Mouse (Mus musculus): ENCODE measurements at regions not wholly inside any gene's neighbourhood (a gene's known extent, or its start where the extent isn't known, plus 50 kb on each side); places are given as distances from the start of the nearest gene placed in this dataset.

GRCm38 (mm10) chr13:59880055-59880454, 57.1 kb upstream of the Tut7 start:
- H3K4me2 ChIP-seq (ENCODE audit: low read depth, low read length, poor library complexity, severe bottlenecking): no peak overlapping the region
- peak; percentile 4; the same call in 1 of the 2 replicates for TF ChIP-seq CTCF (IDR thresholded peaks at IDR 0.05)
- no peak overlapping the region for H3K27ac ChIP-seq (ENCODE audit: low read depth, low read length)
- H3K9me3 ChIP-seq (ENCODE audit: low read length): no peaks in the 10 kb centered on the region
- WGBS: 60% methylated on average over 3 of the region's 3 CpGs
- ATAC-seq (ENCODE audit: low FRiP score): no peak
- H3K36me3 ChIP-seq (ENCODE audit: insufficient read depth, low read length): no peaks in the 10 kb centered on the region
- no peaks in the 10 kb centered on the region for H3K27me3 ChIP-seq (ENCODE audit: insufficient read depth, low read length)
- no peak overlapping the region for H3K4me3 ChIP-seq (ENCODE audit: low read depth, low read length)
- H3K9ac ChIP-seq (replicated peaks; ENCODE audit: low read length, poor library complexity, severe bottlenecking): no peak overlapping the region
- no peak for DNase-seq (ENCODE audit: low spot score)
- H3K4me1 ChIP-seq (ENCODE audit: insufficient read depth, low read length): peaks cover 7% of the 10 kb centered on the region; the same call in 1 of the 2 replicates

DNA sequence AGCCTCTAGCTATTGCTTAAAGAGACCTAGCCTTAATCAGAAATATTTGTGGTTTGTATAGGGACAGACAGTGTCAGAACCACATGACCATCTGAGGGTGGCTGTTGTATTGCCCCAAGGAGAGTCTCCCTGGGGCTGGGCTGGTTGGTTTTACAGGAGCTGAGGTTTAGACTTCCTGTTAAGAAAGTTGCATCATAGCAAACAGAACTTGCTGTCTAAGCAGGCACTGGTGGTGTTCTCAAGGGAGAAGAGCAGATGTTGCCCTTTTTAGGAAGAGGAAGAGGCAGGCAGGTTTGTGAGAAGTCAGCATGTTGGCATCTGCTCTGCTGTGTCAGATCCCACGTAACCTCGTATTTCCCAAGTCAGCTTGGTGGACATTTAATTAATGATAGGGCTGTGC, 52.7 kb upstream of the Tut7 start:
- 58% methylated on average over 2 of the region's 2 CpGs for WGBS
- no peak for DNase-seq (ENCODE audit: low spot score)

GRCm38 (mm10) chr13:59874137-59874931, 51.4 kb upstream of the Tut7 start:
- ATAC-seq (ENCODE audit: low FRiP score) (no peak), DNase-seq (ENCODE audit: low spot score) (no peak)
- TF ChIP-seq CTCF (IDR thresholded peaks at IDR 0.05): no peak
- H3K36me3 ChIP-seq (ENCODE audit: insufficient read depth, low read length): no peaks in the 10 kb centered on the region
- H3K4me3 ChIP-seq (ENCODE audit: low read depth, low read length): no peak overlapping the region
- H3K4me1 ChIP-seq (ENCODE audit: insufficient read depth, low read length): no peaks in the 10 kb centered on the region
- H3K9me3 ChIP-seq (ENCODE audit: low read length): no peaks in the 10 kb centered on the region
- no peak overlapping the region for H3K4me2 ChIP-seq (ENCODE audit: low read depth, low read length, poor library complexity, severe bottlenecking)
- WGBS: 80% methylated on average over 7 of the region's 7 CpGs
- H3K27me3 ChIP-seq (ENCODE audit: insufficient read depth, low read length): no peaks in the 10 kb centered on the region
- H3K9ac ChIP-seq (replicated peaks; ENCODE audit: low read length, poor library complexity, severe bottlenecking): no peak overlapping the region
- H3K27ac ChIP-seq (ENCODE audit: low read depth, low read length): no peak overlapping the region

More for the DNA sequence above, 52.7 kb upstream of the Tut7 start:
- no peak for ATAC-seq (ENCODE audit: low FRiP score)
- Histone ChIP-seq H3K36me3 (ENCODE audit: insufficient read depth, low read length) (no peaks in the 10 kb centered on the region), H3K9ac (replicated peaks; ENCODE audit: low read length, poor library complexity, severe bottlenecking) (no peak overlapping the region), H3K4me1 (ENCODE audit: insufficient read depth, low read length) (peaks cover 4% of the 10 kb centered on the region; the same call in 1 of the 2 replicates), H3K9me3 (ENCODE audit: low read length) (no peaks in the 10 kb centered on the region), H3K4me3 (ENCODE audit: low read depth, low read length) (no peak overlapping the region), H3K4me2 (ENCODE audit: low read depth, low read length, poor library complexity, severe bottlenecking) (no peak overlapping the region), H3K27ac (ENCODE audit: low read depth, low read length) (no peak overlapping the region), H3K27me3 (ENCODE audit: insufficient read depth, low read length) (no peaks in the 10 kb centered on the region)
- no peak for TF ChIP-seq CTCF (IDR thresholded peaks at IDR 0.05)
